Mouse (Mus musculus): ENCODE results near the gene Shox2.

Gene Shox2

GRCm38 (mm10) chr3:66959972-66960371 lies 21.6 kb downstream of the Shox2 start:
- no peak for DNase-seq (ENCODE audit: low spot score)

DNA sequence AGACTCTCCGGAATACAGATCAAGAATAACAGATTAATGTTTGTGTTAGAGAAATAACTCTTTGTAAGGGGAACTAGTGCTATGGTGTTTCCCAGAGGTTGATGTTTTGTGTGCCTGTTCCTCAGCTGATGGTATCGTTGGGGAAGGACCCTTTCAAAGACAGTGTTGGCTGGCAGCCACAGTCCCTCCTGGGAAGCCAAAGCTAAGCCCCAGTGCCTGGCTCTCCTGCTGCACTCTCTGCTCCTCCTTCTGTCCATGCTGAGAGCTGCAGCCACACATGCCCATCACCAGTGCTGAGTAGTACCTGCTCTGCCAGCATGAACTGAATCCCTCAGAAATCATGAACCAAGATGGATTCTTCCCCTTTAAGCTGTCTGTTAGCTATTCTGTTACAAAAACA lies 26.4 kb downstream of the Shox2 start:
- no peak for DNase-seq (ENCODE audit: low spot score)

- DNase-seq (ENCODE audit: low spot score) = no peak
Observed at GRCm38 (mm10) chr3:66939675-66940074, 41.9 kb downstream of the Shox2 start.

DNA sequence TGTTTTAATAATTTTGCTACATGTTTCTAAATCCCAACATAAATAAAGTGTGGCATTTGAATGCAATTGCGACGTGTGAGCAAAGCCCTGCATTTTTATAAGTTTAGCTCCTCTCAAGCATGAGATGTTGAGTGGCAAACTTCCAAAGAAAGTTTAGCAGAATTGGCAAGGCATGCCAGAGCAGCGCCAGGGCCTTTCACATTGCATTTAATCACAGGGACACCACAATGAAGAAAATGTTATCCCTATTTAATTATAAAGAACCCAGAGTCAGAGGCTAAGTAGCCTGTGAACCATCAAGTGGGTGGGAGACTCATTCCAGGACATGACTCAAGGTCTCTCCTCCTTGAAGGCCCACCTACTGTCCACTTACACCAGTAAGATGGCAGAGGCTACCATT lies 59.1 kb downstream of the Shox2 start:
- no peak for DNase-seq (ENCODE audit: low spot score)

Data from yolk sac, embryonic 10.5 days (tissue).